Mouse (Mus musculus) limb, embryonic 11.5 days (tissue): Measurements from ENCODE around the gene Nlrp9b. TPM values are rescaled to one million over a fixed set of nuclear protein-coding genes. Genes with fewer than 3 reads are reported as not detected.

Source experiments
- ATAC-seq: fragments of 200-750 bp; cut with Nextera tagmentation; 2 replicates; pipeline ENCODE4 v1.8.0; 2017; ENCODE audit warnings: low read depth; ENCODE audit not compliant: insufficient number of reproducible peaks, low FRiP score, low TSS enrichment
- DNase-seq: peaks from one replicate; pipeline ENCODE4 v3.0.0-alpha.2; 2015; ENCODE audit warnings: low spot score
- H3K27ac ChIP-seq: fragments of 300-500 bp; sonication (generic); replicated peaks from 2 replicates; pipeline ENCODE4 v1.5.1; 2014; ENCODE audit warnings: low read depth, mild to moderate bottlenecking, low read length
- H3K27me3 ChIP-seq: fragments of 300-500 bp; sonication (generic); 2 replicates; pipeline ENCODE4 v1.6.1; 2014; ENCODE audit warnings: mild to moderate bottlenecking, low read length, mixed read lengths; ENCODE audit not compliant: control insufficient read depth, insufficient read depth
- H3K36me3 ChIP-seq: fragments of 300-500 bp; sonication (generic); 2 replicates; pipeline ENCODE4 v1.6.1; 2014; ENCODE audit warnings: mild to moderate bottlenecking, low read length, moderate library complexity, mixed read lengths; ENCODE audit not compliant: control insufficient read depth, insufficient read depth
- H3K4me1 ChIP-seq: fragments of 300-500 bp; sonication (generic); 2 replicates; pipeline ENCODE4 v1.6.1; 2014; ENCODE audit warnings: low read length, mixed read lengths; ENCODE audit not compliant: control insufficient read depth, insufficient read depth
- H3K4me2 ChIP-seq: fragments of 300-500 bp; sonication (generic); 2 replicates; pipeline ENCODE4 v1.6.1; 2014; ENCODE audit warnings: low read depth, mild to moderate bottlenecking, moderate library complexity; ENCODE audit not compliant: severe bottlenecking
- H3K4me3 ChIP-seq: fragments of 300-500 bp; sonication (generic); 2 replicates; pipeline ENCODE4 v1.5.1; 2014; ENCODE audit warnings: low read depth, low read length
- H3K9ac ChIP-seq: fragments of 300-500 bp; sonication (generic); 2 replicates; pipeline ENCODE4 v1.6.1; 2014; ENCODE audit warnings: mild to moderate bottlenecking, low read length
- H3K9me3 ChIP-seq: fragments of 300-500 bp; sonication (generic); 2 replicates; pipeline ENCODE4 v1.6.1; 2016; ENCODE audit warnings: low read length; ENCODE audit not compliant: control insufficient read depth
- WGBS: fragments of 180-500 bp; shearing (Covaris S2); extraction: QIAGEN DNeasy Blood & Tissue Kit; methylation state at CpG from one replicate; pipeline ENCODE4 v1.1.7; 2014; 5-methylcytosine and 5-hydroxymethylcytosine counted together
- polyA plus RNA-seq: library from polyadenylated mRNA; unstranded; fragments of >200 nt; fragmentation: Nextera tagmentation; extraction: Ambion mirVana; gene quantifications from 2 replicates; pipeline ENCODE4 v1.2.1, GENCODE M21; 2014

The Nlrp9b gene
- polyA plus RNA-seq, 1 experiment from 2014 or later = 0.08 TPM

DNA sequence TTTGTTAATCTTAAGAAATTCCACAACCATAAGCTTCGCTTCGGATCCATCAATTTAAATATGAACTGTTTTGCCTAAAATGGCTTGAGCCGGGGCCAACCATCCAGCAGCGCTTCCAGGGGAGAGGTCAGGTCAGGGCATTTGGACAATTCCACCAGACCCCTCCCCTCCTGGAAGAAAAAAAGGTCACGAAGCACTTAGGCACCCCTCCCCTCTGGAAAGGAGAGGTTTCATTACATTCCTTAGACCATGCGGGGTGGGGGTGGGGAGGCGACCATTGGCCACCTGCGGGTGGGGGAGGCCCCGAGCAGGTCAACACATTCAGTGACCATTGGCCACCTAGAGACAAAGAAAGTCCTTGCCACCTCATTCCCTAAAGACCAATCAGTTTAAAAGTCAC, 38.2 kb upstream of the Nlrp9b start:
- no peak for ATAC-seq
- WGBS = 52% methylated on average over 9 of the region's 9 CpGs

DNA sequence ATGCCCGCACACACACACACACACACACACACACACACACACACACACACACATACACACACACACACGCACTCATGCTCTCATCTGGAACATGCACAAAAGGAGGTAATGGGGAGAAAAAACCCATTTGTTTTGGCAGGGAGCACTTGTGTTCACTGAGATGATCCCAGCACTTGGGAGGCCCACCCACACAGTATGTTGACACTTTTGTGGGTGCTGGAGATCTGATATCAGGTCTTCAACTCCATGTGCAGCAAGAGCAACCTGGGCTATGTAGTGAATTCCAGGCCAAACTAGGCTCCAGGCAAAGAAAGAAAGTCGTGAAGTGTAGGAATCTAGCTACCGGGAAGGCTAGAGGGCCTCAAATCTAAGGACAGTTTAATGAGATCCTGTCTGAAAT, 35.4 kb upstream of the Nlrp9b start:
- Histone ChIP-seq H3K36me3 (no peaks in the 10 kb centered on the region), H3K4me2 (no peak overlapping the region), H3K4me1 (no peaks in the 10 kb centered on the region), H3K9ac (no peak overlapping the region), H3K4me3 (no peak overlapping the region), H3K9me3 (no peaks in the 10 kb centered on the region), H3K27ac (no peak overlapping the region), H3K27me3 (no peaks in the 10 kb centered on the region)
- 78% methylated on average over 4 of the region's 4 CpGs for WGBS
- ATAC-seq (no peak), DNase-seq (no peak)

More for the DNA sequence above, 38.2 kb upstream of the Nlrp9b start:
- Histone ChIP-seq H3K27ac (no peak overlapping the region), H3K9me3 (no peaks in the 10 kb centered on the region), H3K9ac (no peak overlapping the region), H3K4me2 (no peak overlapping the region), H3K4me1 (no peaks in the 10 kb centered on the region), H3K27me3 (no peaks in the 10 kb centered on the region), H3K36me3 (no peaks in the 10 kb centered on the region), H3K4me3 (no peak overlapping the region)
- DNase-seq = no peak

DNA sequence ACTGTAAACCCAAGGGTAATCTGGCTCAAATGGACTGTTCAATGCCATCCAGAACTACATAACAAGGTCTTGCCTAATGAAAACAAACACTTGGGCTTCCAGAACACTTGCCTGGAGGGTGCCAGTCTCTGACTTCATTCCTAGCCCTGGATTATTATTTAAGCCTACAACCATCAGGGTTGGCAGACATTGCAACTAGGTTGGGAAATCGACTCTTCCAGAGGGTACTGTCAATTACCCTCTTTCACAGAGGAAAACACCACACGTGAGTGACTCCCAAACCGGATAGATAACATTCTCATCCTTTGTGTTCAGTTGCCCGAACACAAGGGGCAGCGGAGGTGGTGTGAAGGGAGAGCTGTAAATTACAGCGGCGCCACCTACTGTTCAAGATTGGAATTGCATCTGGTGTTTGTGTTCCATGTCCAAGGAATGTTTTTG, 34.9 kb upstream of the Nlrp9b start:
- Histone ChIP-seq H3K9me3 (no peaks in the 10 kb centered on the region), H3K4me2 (no peak overlapping the region), H3K27ac (no peak overlapping the region), H3K36me3 (no peaks in the 10 kb centered on the region), H3K4me3 (no peak overlapping the region), H3K9ac (no peak overlapping the region), H3K4me1 (no peaks in the 10 kb centered on the region), H3K27me3 (no peaks in the 10 kb centered on the region)
- DNase-seq (peak; percentile 93), ATAC-seq (no peak)
- 4% methylated on average over 7 of the region's 7 CpGs for WGBS

DNA sequence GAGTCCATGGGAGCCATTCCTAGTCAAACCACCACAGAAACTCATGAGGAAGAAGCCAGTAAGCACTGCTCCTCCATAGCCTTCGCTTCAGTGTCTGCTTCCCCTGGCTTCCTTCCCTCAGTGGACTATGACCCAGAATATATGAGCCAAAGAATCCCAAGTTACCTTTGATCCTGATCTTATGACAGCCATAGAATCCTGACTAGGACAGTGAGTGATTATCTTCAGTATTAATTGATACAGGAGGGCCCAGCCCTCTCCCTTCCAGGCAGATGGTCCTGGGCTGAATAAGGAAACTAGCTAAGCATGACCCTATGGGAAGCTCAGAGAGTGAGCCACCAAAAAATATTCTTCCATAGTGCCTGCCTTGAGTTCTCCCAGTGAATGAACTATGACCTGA, 28.8 kb upstream of the Nlrp9b start:
- H3K9ac ChIP-seq = no peak overlapping the region
- H3K36me3 ChIP-seq = no peaks in the 10 kb centered on the region
- no peak overlapping the region for H3K4me3 ChIP-seq
- WGBS = 87% methylated on average over 1 of the region's 1 CpGs
- DNase-seq (no peak), ATAC-seq (no peak)
- no peaks in the 10 kb centered on the region for H3K27me3 ChIP-seq
- H3K27ac ChIP-seq = no peak overlapping the region
- H3K4me1 ChIP-seq = no peaks in the 10 kb centered on the region
- no peaks in the 10 kb centered on the region for H3K9me3 ChIP-seq
- H3K4me2 ChIP-seq = no peak overlapping the region

GRCm38 (mm10) chr7:19964985-19965579, 26.2 kb upstream of the Nlrp9b start, which contains the start of gene Ceacam20:
Ceacam20 (plus strand) TSS chr7:19965412.
- ATAC-seq (no peak), DNase-seq (no peak)
- no peak within 1 kb of the TSS for H3K4me3 ChIP-seq
- peaks cover 7% of the 10 kb centered on the region; the same call in 1 of the 2 replicates for H3K9me3 ChIP-seq
- H3K4me1 ChIP-seq = no peaks in the 10 kb centered on the region
- no peaks in the 10 kb centered on the region for H3K36me3 ChIP-seq
- no peak within 1 kb of the TSS for H3K27ac ChIP-seq
- 82% methylated on average over 7 of the region's 7 CpGs for WGBS
- no peak within 1 kb of the TSS for H3K4me2 ChIP-seq
- H3K27me3 ChIP-seq = no peaks in the 10 kb centered on the region
- no peak within 1 kb of the TSS for H3K9ac ChIP-seq

GRCm38 (mm10) chr7:19969106-19969505, 22.2 kb upstream of the Nlrp9b start:
- ATAC-seq (no peak), DNase-seq (no peak)
- no peaks in the 10 kb centered on the region for H3K4me1 ChIP-seq
- WGBS = 71% methylated on average over 3 of the region's 3 CpGs
- H3K4me3 ChIP-seq = no peak overlapping the region
- H3K4me2 ChIP-seq = no peak overlapping the region
- no peak overlapping the region for H3K9ac ChIP-seq
- H3K27me3 ChIP-seq = no peaks in the 10 kb centered on the region
- H3K36me3 ChIP-seq = no peaks in the 10 kb centered on the region
- peaks cover 8% of the 10 kb centered on the region; the same call in 1 of the 2 replicates for H3K9me3 ChIP-seq
- no peak overlapping the region for H3K27ac ChIP-seq

- 91% methylated on average over 4 of the region's 4 CpGs for WGBS
- Histone ChIP-seq H3K9ac (no peak overlapping the region), H3K36me3 (no peaks in the 10 kb centered on the region), H3K27me3 (no peaks in the 10 kb centered on the region), H3K4me1 (no peaks in the 10 kb centered on the region), H3K4me2 (no peak overlapping the region), H3K27ac (no peak overlapping the region), H3K9me3 (peaks cover 8% of the 10 kb centered on the region; the same call in 1 of the 2 replicates), H3K4me3 (no peak overlapping the region)
- ATAC-seq = no peak
- no peak for DNase-seq
These were observed 21.6 kb upstream of the Nlrp9b start for GRCm38 (mm10) chr7:19969541-19970090.

GRCm38 (mm10) chr7:19970196-19970595, 21.1 kb upstream of the Nlrp9b start:
- H3K4me1 ChIP-seq = no peaks in the 10 kb centered on the region
- WGBS = 92% methylated on average over 8 of the region's 8 CpGs
- no peak overlapping the region for H3K9ac ChIP-seq
- no peak overlapping the region for H3K4me2 ChIP-seq
- peaks cover 8% of the 10 kb centered on the region; the same call in 1 of the 2 replicates for H3K9me3 ChIP-seq
- H3K27me3 ChIP-seq = no peaks in the 10 kb centered on the region
- ATAC-seq (no peak), DNase-seq (no peak)
- H3K4me3 ChIP-seq = no peak overlapping the region
- H3K36me3 ChIP-seq = no peaks in the 10 kb centered on the region
- H3K27ac ChIP-seq = no peak overlapping the region
